Mouse (Mus musculus): ENCODE measurements at regions not wholly inside any gene's neighbourhood (a gene's known extent, or its start where the extent isn't known, plus 50 kb on each side); places are given as distances from the start of the nearest gene placed in this dataset.
A peak's percentile ranks its signal among the peaks of the same experiment; 100 is the strongest.

GRCm38 (mm10) chr6:127341604-127342003 is 105.0 kb upstream of the Parp11 start:
- no peak for DNase-seq (ENCODE audit: low read depth, low spot score)

DNA sequence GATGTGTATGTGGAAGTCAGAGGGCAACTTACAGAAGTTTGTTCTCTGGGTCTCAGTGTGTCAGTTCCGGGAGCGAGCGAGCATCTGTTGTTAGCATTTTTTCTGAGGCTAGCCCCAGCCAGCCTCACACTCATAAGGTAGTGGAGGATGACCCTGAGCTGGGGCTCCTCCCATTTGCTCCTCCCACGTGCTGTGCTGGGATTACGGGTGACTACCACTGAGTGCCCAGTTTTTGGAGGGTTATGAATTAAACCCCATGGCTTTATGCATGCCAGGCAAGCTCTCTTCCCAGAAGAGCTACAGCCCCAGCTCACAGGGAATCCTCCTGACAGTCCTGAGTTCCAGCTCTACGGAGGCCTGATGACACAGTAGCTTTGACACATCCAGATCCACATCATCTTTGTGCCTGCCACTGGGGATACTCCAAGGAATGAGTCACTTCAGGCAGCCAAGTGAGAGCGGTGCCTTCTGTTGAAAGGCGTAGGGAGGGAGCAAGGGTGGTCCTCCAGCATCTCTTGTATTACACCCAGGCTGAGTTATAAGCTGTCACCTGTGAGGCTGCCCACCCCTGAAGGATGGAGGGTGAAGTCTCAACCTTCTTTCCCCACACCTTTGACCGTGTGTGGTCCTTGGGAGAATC is 97.8 kb upstream of the Parp11 start:
- DNase-seq (ENCODE audit: low read depth, low spot score) = no peak

- DNase-seq (ENCODE audit: low read depth, low spot score) = no peak
Measured at GRCm38 (mm10) chr6:127349479-127350110, 97.0 kb upstream of the Parp11 start.

DNA sequence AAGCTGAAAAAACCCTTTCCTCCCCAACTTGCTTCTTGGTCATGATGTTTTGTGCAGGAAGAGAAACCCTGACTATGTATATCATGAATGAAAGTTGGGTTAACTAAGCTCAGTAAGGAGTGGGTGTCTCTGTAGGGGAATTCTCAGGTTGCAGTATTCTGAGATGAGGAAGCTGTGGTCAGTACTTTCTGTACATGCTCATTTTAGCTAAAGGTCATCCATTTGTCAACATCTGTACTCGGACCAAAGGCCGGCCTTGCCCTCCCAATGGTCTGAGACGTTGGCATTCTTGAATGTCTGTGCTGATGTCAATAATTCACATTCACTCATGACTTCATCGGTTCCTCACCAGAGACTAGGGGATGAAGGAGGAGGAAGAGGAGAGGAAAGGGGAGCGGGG is 94.9 kb upstream of the Parp11 start:
- no peak for DNase-seq (ENCODE audit: low read depth, low spot score)

GRCm38 (mm10) chr6:127355112-127355511 is 91.5 kb upstream of the Parp11 start:
- no peak for DNase-seq (ENCODE audit: low read depth, low spot score)

- DNase-seq (ENCODE audit: low read depth, low spot score) = no peak
Measured at GRCm38 (mm10) chr6:127356442-127356841, 90.2 kb upstream of the Parp11 start.

DNA sequence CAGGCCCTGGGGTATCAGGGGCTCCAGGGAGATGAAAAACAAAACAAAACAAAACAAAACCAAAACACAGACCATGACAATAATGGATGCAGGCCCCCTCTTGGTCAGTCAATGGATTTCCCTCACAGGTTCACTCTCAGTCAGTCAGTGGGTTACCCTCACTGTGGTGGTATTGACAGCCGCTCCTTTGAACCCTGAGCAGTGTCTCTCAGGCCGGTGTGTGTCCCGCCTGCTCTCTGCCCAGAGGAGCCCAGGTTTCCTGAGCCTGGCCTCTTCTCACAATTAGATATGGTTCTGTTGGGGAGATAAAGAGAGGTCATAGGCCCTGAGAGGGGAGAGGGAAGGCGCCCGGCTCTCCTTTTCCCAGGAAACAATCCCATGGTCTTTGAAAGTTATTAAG is 87.8 kb upstream of the Parp11 start:
- no peak for DNase-seq (ENCODE audit: low read depth, low spot score)

- DNase-seq (ENCODE audit: low read depth, low spot score) = peak; percentile 59
Measured at GRCm38 (mm10) chr6:127359391-127359874, 87.2 kb upstream of the Parp11 start.

GRCm38 (mm10) chr6:127362166-127362565 is 84.5 kb upstream of the Parp11 start:
- DNase-seq (ENCODE audit: low read depth, low spot score) = no peak

DNA sequence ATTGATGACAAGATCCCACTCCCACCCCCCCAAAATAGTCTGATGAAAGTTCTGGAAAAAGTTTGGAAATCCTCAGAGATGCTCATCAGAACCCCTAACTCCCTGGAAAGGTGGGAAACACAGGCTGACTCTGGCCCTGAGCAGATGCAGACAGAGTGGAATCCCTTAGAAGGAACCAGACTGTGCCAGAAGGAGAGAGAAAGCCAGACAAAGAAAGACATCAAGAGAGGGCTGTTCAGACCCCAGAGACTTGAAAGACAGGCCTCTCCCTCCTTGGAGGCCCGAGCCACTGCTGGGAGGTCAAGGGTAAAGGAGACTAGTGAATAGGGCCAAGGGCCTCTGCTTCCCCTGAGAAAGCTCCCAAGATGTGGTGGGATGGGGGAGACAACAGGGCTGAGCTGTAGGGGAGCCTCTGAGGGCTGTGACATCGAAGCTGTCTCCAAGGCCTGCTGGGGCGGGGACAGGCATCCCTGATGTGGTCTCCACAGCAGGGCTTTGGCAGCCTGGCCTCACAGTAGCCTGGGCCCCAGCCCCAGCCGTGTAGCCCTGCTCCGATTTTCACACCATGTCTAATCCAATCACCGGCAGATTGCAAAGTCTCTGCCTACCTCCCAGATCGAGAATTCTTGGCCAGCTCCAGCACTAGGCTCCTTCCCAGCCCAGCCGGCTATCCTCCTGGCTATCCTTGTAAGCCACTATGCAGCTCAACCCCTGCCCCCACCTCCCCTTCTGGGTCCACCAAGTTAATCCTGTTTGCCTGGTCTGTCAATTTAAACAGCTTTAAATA is 83.5 kb upstream of the Parp11 start:
- no peak for DNase-seq (ENCODE audit: low read depth, low spot score)

DNA sequence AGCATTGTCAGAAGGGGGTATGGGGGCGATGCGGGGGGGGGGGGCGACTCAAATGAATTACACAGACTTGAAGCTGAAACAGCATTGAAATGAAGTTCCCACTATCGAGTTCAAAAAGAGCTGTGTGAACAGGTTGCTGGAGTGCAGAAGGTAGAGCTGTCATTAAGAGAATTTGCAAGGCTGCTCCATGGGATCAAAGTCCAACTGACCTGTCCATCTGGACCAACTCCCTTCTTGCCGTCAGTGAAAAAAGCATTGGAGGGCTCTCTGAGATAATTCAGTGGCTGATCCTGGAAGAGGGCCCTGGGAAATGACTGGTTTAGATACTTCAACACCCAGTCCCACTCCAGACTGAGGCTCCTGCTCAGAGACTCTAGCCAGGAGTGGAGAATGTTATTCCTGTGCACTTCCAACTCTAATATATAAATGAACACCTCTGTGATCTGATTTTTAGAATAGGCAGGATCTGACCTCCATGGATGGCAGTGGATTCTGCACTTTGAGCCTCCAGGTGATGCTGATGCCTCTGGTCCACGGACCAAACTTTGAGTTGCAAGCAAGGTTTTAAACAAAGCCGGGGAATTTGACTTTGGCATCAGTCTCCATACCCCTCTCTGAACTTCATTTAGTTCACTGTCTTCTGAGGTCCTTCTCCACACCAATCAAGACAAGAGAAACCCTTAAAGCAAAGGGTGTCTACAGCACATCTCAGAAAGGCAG is 82.6 kb upstream of the Parp11 start:
- no peak for DNase-seq (ENCODE audit: low read depth, low spot score)

DNA sequence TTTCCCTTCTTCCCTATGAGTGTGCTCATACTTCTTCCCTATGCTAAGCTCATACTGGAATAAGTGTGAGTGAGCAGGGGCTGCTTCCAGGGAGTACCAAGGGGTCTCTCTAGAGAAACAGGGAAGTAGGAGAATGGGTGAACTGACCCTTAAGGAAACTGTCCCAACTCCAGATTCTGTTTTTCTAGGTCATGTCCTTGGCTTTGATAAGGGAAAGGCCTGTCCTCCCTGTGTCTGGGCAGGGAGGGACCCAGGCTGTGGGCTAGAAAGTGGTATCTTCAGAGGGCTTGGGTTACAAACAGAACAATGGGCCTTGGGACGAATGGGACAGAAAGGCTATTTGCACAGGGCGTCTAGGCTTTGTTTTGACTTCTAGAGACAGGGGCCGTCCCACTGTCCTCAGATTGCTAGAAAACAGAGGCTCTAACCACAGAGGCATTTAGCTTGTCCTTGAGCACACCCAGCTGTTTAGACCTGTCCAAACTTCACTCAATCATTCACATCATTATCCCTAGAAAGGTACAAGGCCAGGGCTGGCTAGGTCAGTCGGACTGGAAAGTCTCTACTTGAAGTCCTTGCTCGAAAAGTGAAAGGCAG is 82.0 kb upstream of the Parp11 start:
- no peak for DNase-seq (ENCODE audit: low read depth, low spot score)

DNA sequence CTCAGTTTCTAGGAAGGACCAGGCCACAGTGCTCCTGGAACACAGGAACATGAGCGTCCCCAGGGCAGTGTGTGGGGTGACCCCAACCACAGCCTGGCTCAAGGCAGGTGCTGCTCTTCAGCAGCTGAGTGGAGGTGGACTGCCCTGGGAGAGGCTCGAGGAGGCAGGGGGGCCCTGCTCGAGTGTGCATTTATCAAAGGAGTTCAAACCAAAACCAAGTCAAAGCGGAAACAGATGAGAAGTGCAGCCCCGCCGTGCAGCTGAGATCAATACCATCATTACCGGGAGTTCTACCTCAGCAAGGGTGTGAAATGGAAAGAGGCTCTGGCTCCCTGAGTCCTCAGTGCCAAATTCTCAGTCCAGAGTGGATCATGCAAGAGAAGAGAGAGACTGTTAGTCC is 81.4 kb upstream of the Parp11 start:
- no peak for DNase-seq (ENCODE audit: low read depth, low spot score)

DNA sequence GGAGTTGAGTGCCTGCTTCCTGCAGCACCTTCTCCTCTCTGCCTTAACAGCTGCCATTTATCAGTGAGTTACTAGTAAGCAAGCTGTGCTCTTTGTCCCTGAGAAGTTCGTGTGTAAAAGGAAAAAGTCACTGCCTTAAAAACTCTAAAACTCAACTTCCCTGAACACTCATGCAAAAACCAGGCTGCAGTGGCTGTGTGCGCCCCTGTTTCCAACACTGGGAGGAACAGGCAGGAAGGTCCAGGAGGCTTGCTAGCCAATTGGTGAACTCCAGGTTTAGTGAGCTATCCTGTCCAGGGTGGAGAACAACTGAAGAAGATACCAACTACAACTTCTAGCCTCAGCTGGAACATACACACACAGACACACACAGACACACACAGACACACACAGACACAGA is 81.0 kb upstream of the Parp11 start:
- no peak for DNase-seq (ENCODE audit: low read depth, low spot score)

DNA sequence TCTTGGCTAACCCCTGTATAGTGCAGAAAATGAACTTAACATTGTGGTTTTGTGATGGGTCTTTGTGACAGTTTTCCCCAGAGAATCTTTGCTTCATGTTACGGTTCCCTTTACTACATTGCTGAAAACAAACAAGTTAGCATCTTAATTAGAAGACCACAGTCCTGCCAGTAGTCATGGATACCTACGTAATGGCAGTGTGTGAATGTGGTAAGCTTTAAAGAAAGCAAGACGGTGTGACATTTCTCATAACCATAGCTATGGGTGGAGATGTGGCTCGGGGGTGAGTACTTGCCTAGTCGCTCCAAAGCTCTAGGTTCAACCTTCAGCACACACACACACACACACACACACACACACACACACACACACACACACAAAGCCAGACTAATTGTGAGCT is 73.6 kb upstream of the Parp11 start:
- no peak for DNase-seq (ENCODE audit: low read depth, low spot score)

GRCm38 (mm10) chr6:127373797-127374463 is 72.7 kb upstream of the Parp11 start:
- no peak for DNase-seq (ENCODE audit: low read depth, low spot score)

GRCm38 (mm10) chr6:127374464-127375143 is 72.0 kb upstream of the Parp11 start:
- no peak for DNase-seq (ENCODE audit: low read depth, low spot score)

GRCm38 (mm10) chr6:127375144-127375529 is 71.5 kb upstream of the Parp11 start:
- no peak for DNase-seq (ENCODE audit: low read depth, low spot score)

DNA sequence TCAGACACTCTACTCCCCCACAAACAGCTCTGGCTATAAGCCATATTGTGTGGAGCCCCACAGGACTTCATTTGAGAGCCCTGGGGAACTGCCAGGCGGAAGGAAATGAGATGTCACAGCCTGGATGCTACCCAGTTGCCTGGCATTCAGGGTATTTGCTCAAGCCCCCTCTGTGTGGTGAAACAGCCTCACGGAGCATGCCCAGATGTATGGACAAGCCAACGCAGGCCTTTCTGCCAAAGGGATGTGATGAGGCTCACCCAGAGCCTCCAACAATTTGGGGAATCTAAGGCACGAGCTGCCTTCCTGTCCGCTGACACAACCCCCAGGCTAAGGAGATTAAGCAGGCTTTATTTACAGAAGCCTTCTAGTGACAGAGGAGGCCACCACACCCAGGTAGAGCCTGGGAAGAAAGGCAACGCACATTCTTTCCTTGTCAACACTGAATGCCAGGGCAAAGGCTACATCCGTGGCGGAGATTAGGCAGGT is 70.9 kb upstream of the Parp11 start:
- DNase-seq (ENCODE audit: low read depth, low spot score) = no peak

GRCm38 (mm10) chr6:127378701-127379100 is 67.9 kb upstream of the Parp11 start:
- no peak for DNase-seq (ENCODE audit: low read depth, low spot score)
